Comparison of ENCODE assay signal across 7 mouse cellular contexts in genomic region chr11:95837059-95837458, GRCm38 (mm10). TPM values are rescaled to one million over a fixed set of nuclear protein-coding genes. Genes with fewer than 3 reads are reported as not detected.
DNase-seq lines count a peak whose midpoint lies in the region; ATAC-seq lines count a peak whose summit lies in the region.

TSS of gene Gngt2 (plus strand) at chr11:95837216.

- peaks cover 70% of the 10 kb centered on the region for H3K4me1 ChIP-seq in heart, embryonic 12.5 days (replicated peaks)

- no peaks in the 10 kb centered on the region for H3K36me3 ChIP-seq in heart, embryonic 12.5 days

- no peak within 1 kb of the TSS for H3K9ac ChIP-seq in heart, embryonic 12.5 days

- peak; percentile 34 for DNase-seq in thymus, postnatal 4 days
- DNase-seq in thymus, postnatal 36 days: no peak
- peak; percentile 50 for DNase-seq in cerebellum, adult 9-11 months
- peak; percentile 94 to 96 for DNase-seq in kidney, postnatal 36 days
- no peak for DNase-seq in frontal cortex, postnatal 36 days (ENCODE audit: low spot score in 2 of 2)

- 25% methylated on average over 10 of the region's 10 CpGs for whole genome bisulfite sequencing in heart, embryonic 12.5 days

- ATAC-seq in heart, embryonic 12.5 days (ENCODE audit: insufficient number of reproducible peaks, low FRiP score): peak; percentile 7; the same call in 1 of the 2 replicates
- no peak for ATAC-seq in monocyte, adult 5-6 weeks (replicated peaks; ENCODE audit: insufficient number of reproducible peaks, low FRiP score, low TSS enrichment, poor library complexity, severe bottlenecking)

- H3K4me3 ChIP-seq in heart, embryonic 12.5 days: no peak within 1 kb of the TSS

- peak within 1 kb of the TSS; percentile 78 for H3K27ac ChIP-seq in heart, embryonic 12.5 days (ENCODE audit: poor library complexity, severe bottlenecking)

- H3K9me3 ChIP-seq in heart, embryonic 12.5 days (replicated peaks): no peaks in the 10 kb centered on the region

- H3K4me2 ChIP-seq in heart, embryonic 12.5 days: peak within 1 kb of the TSS; percentile 62

- H3K27me3 ChIP-seq in heart, embryonic 12.5 days (replicated peaks): peaks cover 24% of the 10 kb centered on the region

RNA-seq across cellular contexts. Expression of gene Gngt2, which starts in this region (rescaled TPM):
- 39.1 and 39.2 TPM in 2 replicates for polyA plus RNA-seq in heart, embryonic 12.5 days (2016; fragmentation: Nextera tagmentation; extraction: Ambion mirVana)
- 863 to 2,060 TPM (median 1,763 TPM) in 3 replicates for total RNA-seq in monocyte, adult 5-6 weeks (2017)

Comparison
In these comparisons a context has a peak if more than half of its experiments do, and no peak if none do; other contexts are left out.
1. DNase-seq: peak in thymus, postnatal 4 days (single experiment), cerebellum, adult 9-11 months (single experiment) and kidney, postnatal 36 days (2 of 2); none in thymus, postnatal 36 days (0 of 2) and frontal cortex, postnatal 36 days (0 of 2).